Mouse (Mus musculus) cortical plate, adult 2 months (tissue): ENCODE measurements around the gene Upk3a. TPM values are rescaled to one million over a fixed set of nuclear protein-coding genes. Genes with fewer than 3 reads are reported as not detected.

ENCODE experiments used
- H3K27ac ChIP-seq: fragments of 200-500 bp; 2 replicates; pipeline ENCODE4 v1.5.1; 2012; ENCODE audit warnings: low read length, control low read depth, inconsistent platforms; ENCODE audit not compliant: insufficient read depth
- H3K4me1 ChIP-seq: fragments of 200-500 bp; 2 replicates; pipeline ENCODE4 v1.6.1; 2011; ENCODE audit warnings: low read length; ENCODE audit not compliant: control insufficient read depth, insufficient read depth
- H3K4me3 ChIP-seq: fragments of 200-500 bp; 2 replicates; pipeline ENCODE4 v1.5.1; 2011; ENCODE audit warnings: mild to moderate bottlenecking, low read length, control low read depth; ENCODE audit not compliant: insufficient read depth
- CTCF ChIP-seq: fragments of 200-500 bp; IDR thresholded peaks from 2 replicates; pipeline ENCODE4 v1.5.1; 2011; ENCODE audit warnings: mild to moderate bottlenecking, control low read depth, low read length; ENCODE audit not compliant: insufficient read depth; ENCODE audit errors: extremely low read depth
- POLR2A ChIP-seq: fragments of 200-500 bp; IDR thresholded peaks from 2 replicates; pipeline ENCODE4 v1.6.1; 2011; ENCODE audit warnings: mild to moderate bottlenecking, low read length, control low read depth; ENCODE audit not compliant: insufficient read depth; ENCODE audit errors: extremely low read depth
- polyA plus RNA-seq: library from polyadenylated mRNA; depleted of rRNA; stranded (reverse); fragments of >200 nt; gene quantifications from 2 replicates; pipeline ENCODE4 v1.2.3, GENCODE M21; 2012; rRNA removed

The Upk3a gene
- 0.19 TPM in 2 replicates for polyA plus RNA-seq

GRCm38 (mm10) chr15:85016951-85017664 is at the start of gene Upk3a:
TSS of gene Upk3a (plus strand) at chr15:85017141.
- Histone ChIP-seq H3K4me3 (no peak within 1 kb of the TSS), H3K27ac (no peak within 1 kb of the TSS), H3K4me1 (peaks cover 2% of the 10 kb centered on the region)
- TF ChIP-seq CTCF (no peak), POLR2A (no peak)

- peaks cover 7% of the 10 kb centered on the region for H3K4me1 ChIP-seq
- H3K4me3 ChIP-seq: no peak overlapping the region
- TF ChIP-seq CTCF (no peak), POLR2A (no peak)
- H3K27ac ChIP-seq: no peak overlapping the region
These were observed 48.4 kb upstream of the Upk3a start for GRCm38 (mm10) chr15:84968534-84968933.

- TF ChIP-seq POLR2A (no peak), CTCF (no peak)
- H3K27ac ChIP-seq: peak overlapping the region; percentile 92
These were observed 43.9 kb upstream of the Upk3a start for GRCm38 (mm10) chr15:84972860-84973543.

GRCm38 (mm10) chr15:84973544-84973871 is 43.4 kb upstream of the Upk3a start:
- H3K4me1 ChIP-seq: peaks cover 17% of the 10 kb centered on the region
- TF ChIP-seq CTCF (no peak), POLR2A (no peak)
- H3K4me3 ChIP-seq: no peak overlapping the region
- H3K27ac ChIP-seq: peak overlapping the region; percentile 94

More at GRCm38 (mm10) chr15:84972860-84973543, 43.9 kb upstream of the Upk3a start:
- Histone ChIP-seq H3K4me1 (peaks cover 17% of the 10 kb centered on the region), H3K4me3 (no peak overlapping the region)

- Histone ChIP-seq H3K4me3 (no peak overlapping the region), H3K4me1 (peaks cover 17% of the 10 kb centered on the region), H3K27ac (peak overlapping the region; percentile 72)
- TF ChIP-seq CTCF (no peak), POLR2A (peak; percentile 40; the same call in 1 of the 2 replicates)
These were observed 41.2 kb upstream of the Upk3a start for GRCm38 (mm10) chr15:84975729-84976128.

- H3K27ac ChIP-seq: no peak overlapping the region
- H3K4me3 ChIP-seq: no peak overlapping the region
- TF ChIP-seq CTCF (no peak), POLR2A (no peak)
- H3K4me1 ChIP-seq: peaks cover 26% of the 10 kb centered on the region
These were observed 35.2 kb upstream of the Upk3a start for GRCm38 (mm10) chr15:84981609-84982313.

GRCm38 (mm10) chr15:84982888-84983287 is 34.1 kb upstream of the Upk3a start:
- Histone ChIP-seq H3K4me3 (no peak overlapping the region), H3K4me1 (peaks cover 25% of the 10 kb centered on the region), H3K27ac (no peak overlapping the region)
- TF ChIP-seq CTCF: no peak
- no peak for TF ChIP-seq POLR2A

- Histone ChIP-seq H3K4me1 (peaks cover 29% of the 10 kb centered on the region), H3K27ac (no peak overlapping the region), H3K4me3 (no peak overlapping the region)
- no peak for TF ChIP-seq CTCF
- TF ChIP-seq POLR2A: no peak
These were observed 33.2 kb upstream of the Upk3a start for GRCm38 (mm10) chr15:84983721-84984120.

GRCm38 (mm10) chr15:84985516-84986160 is 31.3 kb upstream of the Upk3a start:
- peaks cover 32% of the 10 kb centered on the region for H3K4me1 ChIP-seq
- H3K27ac ChIP-seq: no peak overlapping the region
- H3K4me3 ChIP-seq: peak overlapping the region; percentile 99
- TF ChIP-seq POLR2A (0 out of 2 replicates have a peak, but pooled peaks have one; percentile 27), CTCF (no peak)

- H3K4me3 ChIP-seq: peak overlapping the region; percentile 99
- 0 out of 2 replicates have a peak overlapping the region, but pooled peaks have one; percentile 14 for H3K27ac ChIP-seq
- H3K4me1 ChIP-seq: peaks cover 32% of the 10 kb centered on the region
- no peak for TF ChIP-seq CTCF
- no peak for TF ChIP-seq POLR2A
These were observed 30.5 kb upstream of the Upk3a start for GRCm38 (mm10) chr15:84986171-84987019.
